Mouse (Mus musculus) T-helper 17 cell (primary cell): ENCODE results near the gene Nox3.

ENCODE experiments used
- in situ Hi-C, 2 experiments: fragments of 300-600 bp; cut with MboI, MseI; formaldehyde crosslinking; loops; 1 replicate in 1 of 2; 2 replicates in 1 of 2; pipeline ENCODE4 v1.15.1; 2025; ENCODE audit warnings: high pct_unique_total_duplicates in 2 of 2

Gene Nox3

GRCm38 (mm10) chr17:3610307-3610754 lies 85.7 kb downstream of the Nox3 start:
- in situ Hi-C loops, result no loop called here

- in situ Hi-C loops, result no loop called here
Observed at GRCm38 (mm10) chr17:3602954-3603672, 92.9 kb downstream of the Nox3 start.

GRCm38 (mm10) chr17:3598393-3598792 lies 97.7 kb downstream of the Nox3 start:
- in situ Hi-C loops, result loop anchor here in 1 of 2 experiments (25.0 kb wide), 1 partner anchor 1114 kb away; no protein-coding TSS in a partner anchor

GRCm38 (mm10) chr17:3597866-3598265 lies 98.2 kb downstream of the Nox3 start:
- in situ Hi-C loops, result loop anchor here in 1 of 2 experiments (25.0 kb wide), 1 partner anchor 1114 kb away; no protein-coding TSS in a partner anchor

GRCm38 (mm10) chr17:3597130-3597529 lies 98.9 kb downstream of the Nox3 start:
- in situ Hi-C loops, result loop anchor here in 1 of 2 experiments (25.0 kb wide), 1 partner anchor 1115 kb away; no protein-coding TSS in a partner anchor
